Mouse (Mus musculus) neutrophil, adult 5-6 weeks (primary cell): ENCODE measurements around the gene Olfr1243. TPM values are rescaled to one million over a fixed set of nuclear protein-coding genes. Genes with fewer than 3 reads are reported as not detected.
"Not testable (repeated sequence)": the region's sequence is repeated elsewhere in the genome, so short reads cannot be mapped to it uniquely, and the experiment has no call there.

Source experiments
- ATAC-seq: fragments of 151-379, 151-347 bp; 2 replicates; pipeline ENCODE4 v1.8.0; 2017; ENCODE audit warnings: mild to moderate bottlenecking, moderate TSS enrichment; ENCODE audit not compliant: insufficient number of reproducible peaks, poor library complexity, low FRiP score, severe bottlenecking; ENCODE audit errors: extremely low read depth
- total RNA-seq: library from RNA; stranded (forward); fragments of 200-1000 nt; gene quantifications from 2 replicates; pipeline ENCODE4 v1.2.3, GENCODE M21; 2017

Gene Olfr1243
- total RNA-seq: not detected in 2 replicates

DNA sequence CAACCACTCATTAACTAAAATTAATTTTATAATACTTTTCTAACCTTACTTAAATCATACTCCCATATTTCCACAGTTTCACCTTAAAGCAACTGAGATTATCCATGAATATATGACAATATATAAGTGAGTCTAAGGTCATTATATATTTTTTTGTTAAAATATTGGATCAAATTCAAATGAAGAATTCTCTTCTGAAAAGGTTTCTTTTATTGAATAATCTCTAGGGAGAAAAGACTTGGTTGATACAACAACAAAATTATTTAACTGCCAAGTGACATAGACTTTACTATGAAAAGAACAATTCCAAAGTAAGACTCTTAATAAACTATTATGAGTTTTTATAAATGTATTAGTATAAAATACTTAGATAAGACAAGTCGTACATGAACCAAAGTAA lies at the start of gene Olfr1243:
Olfr1243 (minus strand) TSS at position 101 of the 400 bp plus-strand sequence.
- ATAC-seq: no peak

DNA sequence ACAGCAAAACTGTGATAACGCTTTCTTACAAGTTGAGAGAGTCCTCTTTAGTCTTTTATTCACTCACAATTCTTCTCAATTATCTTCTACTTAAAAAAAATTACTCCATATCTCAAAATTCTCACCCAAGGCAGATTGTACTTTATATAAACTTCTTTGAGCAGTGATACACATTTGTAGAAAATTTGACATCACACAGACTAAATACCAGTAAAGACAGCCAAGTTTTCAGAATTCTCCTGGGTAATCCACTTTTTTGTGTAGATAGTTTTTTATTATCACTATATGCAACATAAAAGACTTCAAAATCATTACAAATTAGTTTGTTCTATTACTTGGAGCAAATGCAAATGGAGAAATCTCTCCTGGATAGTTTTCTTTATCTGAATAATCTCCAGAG lies 47.1 kb upstream of the Olfr1243 start, which contains the start of gene Olfr1245:
Olfr1245 (minus strand) TSS at position 101 of the 400 bp plus-strand sequence.
- no peak for ATAC-seq

DNA sequence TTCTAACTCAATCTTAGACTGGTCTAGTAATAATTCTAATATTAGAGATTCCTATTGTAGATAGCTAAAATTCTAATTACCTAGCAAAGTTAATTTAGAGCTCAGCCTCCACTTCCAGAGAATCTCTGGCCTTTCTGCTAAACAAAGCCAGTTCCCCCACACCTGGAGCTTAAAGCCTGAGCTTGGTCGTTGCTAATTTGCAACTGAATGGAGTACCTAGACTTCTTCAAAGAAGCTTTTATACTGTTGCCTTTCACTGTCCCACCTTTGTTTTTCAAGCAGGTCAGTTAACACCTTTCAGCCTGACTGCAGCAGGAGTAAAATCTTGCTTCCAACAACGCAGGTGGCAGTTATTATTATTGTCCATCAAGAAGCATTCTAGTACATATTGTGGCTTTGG lies 31.4 kb upstream of the Olfr1243 start:
- not testable (repeated sequence) for ATAC-seq

DNA sequence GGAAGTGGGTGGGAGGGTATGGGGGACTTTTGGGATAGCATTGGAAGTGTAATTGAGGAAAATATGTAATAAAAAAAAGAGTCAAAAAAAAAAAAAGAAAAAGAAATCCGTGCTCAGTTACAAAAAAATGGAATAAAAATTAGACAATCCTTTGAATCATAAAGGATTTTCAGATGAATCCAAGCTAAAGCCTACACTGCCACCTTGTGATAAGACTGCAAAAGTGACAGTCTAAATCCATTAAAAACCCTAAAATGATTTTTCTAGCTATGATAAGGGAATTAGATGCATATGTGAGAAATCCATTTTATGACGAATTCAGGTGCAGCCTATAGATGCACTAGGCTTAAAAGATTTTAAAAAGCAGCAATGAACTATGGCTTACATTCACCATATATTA lies 13.2 kb upstream of the Olfr1243 start:
- no peak for ATAC-seq

DNA sequence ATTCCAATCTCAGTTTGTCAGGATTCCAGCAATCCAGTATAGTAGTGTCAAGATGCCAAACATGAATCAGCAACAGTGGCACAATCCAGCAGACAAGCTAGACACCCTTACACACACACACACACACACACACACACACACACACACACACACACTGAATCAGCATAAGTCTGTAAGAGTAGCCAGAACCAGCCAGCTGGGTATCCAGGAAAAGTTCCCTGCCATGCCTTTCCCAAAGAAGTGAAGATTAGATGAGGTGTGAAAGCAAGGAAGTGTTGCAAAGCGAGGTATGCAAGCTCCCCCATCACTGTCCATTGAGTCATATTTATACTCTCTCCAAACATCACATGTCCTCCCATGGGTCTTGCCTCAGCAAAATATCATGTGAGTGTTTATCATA lies 8.6 kb upstream of the Olfr1243 start:
- ATAC-seq: no peak

DNA sequence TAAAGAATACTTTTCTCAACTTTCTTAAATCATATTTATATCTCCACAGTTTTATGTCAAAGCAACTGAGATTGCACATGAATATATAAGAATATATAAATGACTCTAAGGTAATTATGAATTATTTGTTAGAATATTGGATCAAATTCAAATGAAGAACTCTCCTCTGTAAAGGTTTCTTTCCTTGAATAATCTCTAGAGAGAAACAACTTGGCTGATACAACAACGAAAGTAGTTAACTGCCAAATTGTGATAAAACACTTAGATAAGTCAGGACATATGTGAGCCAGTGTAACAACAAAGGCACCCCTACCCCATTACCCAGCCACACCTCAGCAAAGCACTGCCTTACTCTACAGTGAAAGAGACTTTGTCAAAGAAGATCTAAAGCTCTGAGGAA lies 33.1 kb downstream of the Olfr1243 start, which contains the start of gene Olfr1242:
Olfr1242 (minus strand) TSS at position 101 of the 400 bp plus-strand sequence.
- no peak for ATAC-seq

DNA sequence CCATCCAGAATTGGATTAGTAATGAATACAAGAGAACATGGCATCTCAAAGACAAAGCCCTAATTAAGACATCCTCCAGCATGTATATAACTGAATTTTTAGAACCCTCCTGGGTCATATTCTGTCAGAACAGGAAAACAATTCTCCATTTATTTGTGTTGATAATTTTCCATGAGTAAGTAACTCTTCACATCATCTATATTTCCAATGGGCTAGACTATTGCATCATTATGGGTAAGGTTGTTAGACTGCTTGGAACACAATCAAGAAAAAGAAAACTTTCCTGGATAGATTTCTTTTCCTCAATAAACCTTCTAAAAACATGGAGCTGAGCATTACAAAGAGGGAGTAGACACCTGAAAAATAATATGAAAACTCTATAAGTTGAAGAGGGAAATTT lies 44.3 kb downstream of the Olfr1243 start, which contains the start of gene Olfr1241:
Olfr1241 (minus strand) TSS at position 101 of the 400 bp plus-strand sequence.
- ATAC-seq: no peak

Other genes with a start within 250 kb of the Olfr1243 start
- 0.12 TPM in 1 of 2 replicates, not detected in the other for gene Olfr1229, start 243.5 kb downstream of the Olfr1243 start, total RNA-seq
- not detected in 2 replicates for gene Olfr1230, start 234.2 kb downstream of the Olfr1243 start, total RNA-seq
- not detected in 2 replicates for gene Olfr1231, start 224.4 kb downstream of the Olfr1243 start, total RNA-seq
- 1.0 TPM in 1 of 2 replicates, not detected in the other for gene Olfr1232, start 201.8 kb downstream of the Olfr1243 start, total RNA-seq
- gene Olfr1233, start 189.1 kb downstream of the Olfr1243 start, total RNA-seq: 0.12 TPM in 1 of 2 replicates, not detected in the other
- gene Olfr1234, start 166.6 kb downstream of the Olfr1243 start, total RNA-seq: 0.23 TPM in 1 of 2 replicates, not detected in the other
- not detected in 2 replicates for gene Olfr1238, start 121.8 kb downstream of the Olfr1243 start, total RNA-seq
- gene Olfr1239, start 111.1 kb downstream of the Olfr1243 start, total RNA-seq: not detected in 2 replicates
- not detected in 2 replicates for gene Olfr1240, start 88.5 kb downstream of the Olfr1243 start, total RNA-seq
- not detected in 2 replicates for gene Olfr1241, start 44.4 kb downstream of the Olfr1243 start, total RNA-seq
- gene Olfr1242, start 33.2 kb downstream of the Olfr1243 start, total RNA-seq: not detected in 2 replicates
- not detected in 2 replicates for gene Olfr1245, start 47.0 kb upstream of the Olfr1243 start, total RNA-seq
- 0.12 and 0.35 TPM in 2 replicates for gene Olfr1246, start 61.7 kb upstream of the Olfr1243 start, total RNA-seq
- gene Olfr1247, start 82.6 kb upstream of the Olfr1243 start, total RNA-seq: 0.12 TPM in 1 of 2 replicates, not detected in the other
- not detected in 2 replicates for gene Olfr1248, start 86.8 kb upstream of the Olfr1243 start, total RNA-seq
- not detected in 2 replicates for gene Olfr1249, start 103.5 kb upstream of the Olfr1243 start, total RNA-seq
- gene Olfr1250, start 130.0 kb upstream of the Olfr1243 start, total RNA-seq: 0.35 TPM in 1 of 2 replicates, not detected in the other
- gene Olfr1251, start 140.4 kb upstream of the Olfr1243 start, total RNA-seq: not detected in 2 replicates
- 0.23 TPM in 1 of 2 replicates, not detected in the other for gene Olfr1252, start 193.5 kb upstream of the Olfr1243 start, total RNA-seq
- gene Olfr1253, start 225.6 kb upstream of the Olfr1243 start, total RNA-seq: 0.12 TPM in 1 of 2 replicates, not detected in the other